Mouse (Mus musculus) kidney, embryonic 15.5 days (tissue): Measurements from ENCODE around the gene Akt1s1. TPM values are rescaled to one million over a fixed set of nuclear protein-coding genes. Genes with fewer than 3 reads are reported as not detected.

Source experiments
- ATAC-seq: fragments of 200-750 bp; cut with Nextera tagmentation; replicated peaks from 2 replicates; pipeline ENCODE4 v1.8.0; 2017; ENCODE audit warnings: moderate TSS enrichment; ENCODE audit not compliant: low FRiP score
- H3K27ac ChIP-seq: fragments of 300-500 bp; sonication (generic); 2 replicates; pipeline ENCODE4 v1.5.1; 2015; ENCODE audit warnings: mild to moderate bottlenecking, inconsistent platforms
- H3K27me3 ChIP-seq: fragments of 300-500 bp; sonication (generic); 2 replicates; pipeline ENCODE4 v1.6.1; 2015; ENCODE audit warnings: inconsistent platforms
- H3K36me3 ChIP-seq: fragments of 300-500 bp; sonication (generic); 2 replicates; pipeline ENCODE4 v1.6.1; 2015; ENCODE audit warnings: inconsistent platforms
- H3K4me1 ChIP-seq: fragments of 300-500 bp; sonication (generic); 2 replicates; pipeline ENCODE4 v1.6.1; 2015; ENCODE audit warnings: inconsistent platforms
- H3K4me2 ChIP-seq: fragments of 300-500 bp; sonication (generic); 2 replicates; pipeline ENCODE4 v1.6.1; 2015; ENCODE audit warnings: moderate library complexity, mild to moderate bottlenecking, inconsistent platforms
- H3K4me3 ChIP-seq: fragments of 300-500 bp; sonication (generic); replicated peaks from 2 replicates; pipeline ENCODE4 v1.5.1; 2015; ENCODE audit warnings: mild to moderate bottlenecking, inconsistent platforms
- H3K9ac ChIP-seq: fragments of 300-500 bp; sonication (generic); 2 replicates; pipeline ENCODE4 v1.6.1; 2015; ENCODE audit warnings: mild to moderate bottlenecking, inconsistent platforms
- H3K9me3 ChIP-seq: fragments of 300-500 bp; sonication (generic); replicated peaks from 2 replicates; pipeline ENCODE4 v1.6.1; 2016; ENCODE audit warnings: inconsistent platforms
- WGBS: fragments of 180-500 bp; shearing (Covaris S2); methylation state at CpG from one replicate; pipeline ENCODE4 v1.1.7; 2015; ENCODE audit warnings: mixed read lengths; 5-methylcytosine and 5-hydroxymethylcytosine counted together
- polyA plus RNA-seq: library from polyadenylated mRNA; unstranded; fragments of >200 nt; fragmentation: Nextera tagmentation; extraction: Ambion mirVana; gene quantifications from 2 replicates; pipeline ENCODE4 v1.2.1, GENCODE M21; 2015

The Akt1s1 gene
- polyA plus RNA-seq, 1 experiment from 2014 or later = 118 TPM

DNA sequence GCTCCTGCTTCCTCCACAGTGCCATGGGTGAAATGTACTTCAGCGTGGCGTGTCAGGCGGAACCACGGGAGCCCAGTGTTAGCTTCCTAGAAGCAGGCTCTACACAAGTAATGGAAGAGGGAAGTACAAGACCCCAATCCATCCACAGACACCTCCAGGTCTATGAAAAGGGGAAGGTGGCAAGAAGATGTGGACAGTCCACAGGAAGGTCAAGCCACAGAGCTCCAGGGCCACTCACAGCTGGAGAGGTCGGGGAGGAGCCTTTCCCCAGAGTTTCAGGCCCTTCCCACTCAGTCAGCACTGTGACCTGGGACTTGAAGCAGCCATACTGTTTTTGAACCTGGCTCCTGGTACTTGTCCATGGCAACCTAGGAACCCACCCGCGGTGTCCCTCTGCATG lies 38.2 kb downstream of the Akt1s1 start:
- WGBS = 80% methylated on average over 7 of the region's 7 CpGs
- Histone ChIP-seq H3K9ac (no peak overlapping the region), H3K27ac (0 out of 2 replicates have a peak overlapping the region, but pooled peaks have one; percentile 9), H3K4me2 (no peak overlapping the region), H3K4me1 (peaks cover 39% of the 10 kb centered on the region), H3K36me3 (peaks cover 81% of the 10 kb centered on the region), H3K4me3 (no peak overlapping the region), H3K9me3 (no peaks in the 10 kb centered on the region), H3K27me3 (no peaks in the 10 kb centered on the region)
- no peak for ATAC-seq

DNA sequence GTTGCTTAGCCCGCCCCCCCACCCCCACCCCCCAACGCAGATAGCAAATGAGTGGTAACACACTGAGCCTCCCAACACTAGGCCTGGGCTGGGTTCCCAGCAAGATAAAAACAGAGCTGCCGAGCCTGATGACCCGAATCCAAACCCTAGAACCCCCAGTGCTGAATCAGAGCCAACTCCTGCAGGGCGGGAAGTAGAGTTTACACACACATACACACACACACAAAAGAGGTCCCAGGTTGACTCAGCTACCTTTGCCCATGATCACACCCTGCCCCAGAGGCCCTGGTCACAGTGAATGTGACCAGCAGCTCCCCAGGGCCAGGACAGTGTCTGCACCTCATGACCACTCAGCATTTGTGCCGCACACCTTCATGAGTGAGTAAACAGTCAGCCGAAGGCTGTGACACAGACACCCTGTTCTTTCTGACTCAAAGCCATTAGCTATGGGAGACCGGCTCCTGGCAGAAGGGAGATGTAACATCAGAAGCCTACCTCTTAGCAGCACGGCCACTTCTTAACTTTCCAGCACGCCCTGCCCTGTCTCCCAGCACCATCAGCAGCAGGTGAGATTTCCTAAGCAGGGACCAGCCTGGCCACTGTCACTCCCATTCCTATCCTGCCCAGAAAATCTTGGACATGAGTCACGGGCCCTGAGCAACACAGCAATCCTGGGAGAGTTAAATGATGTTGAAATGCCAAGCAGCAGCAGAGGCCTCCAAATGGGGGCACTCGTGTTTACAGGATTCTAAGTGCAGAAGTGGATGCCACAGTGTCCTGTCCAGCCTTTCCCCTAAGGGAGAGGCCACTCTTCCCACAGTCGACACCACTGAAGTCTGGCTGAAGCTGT lies 39.7 kb downstream of the Akt1s1 start:
- H3K4me3 ChIP-seq = no peak overlapping the region
- 0 out of 2 replicates have a peak overlapping the region, but pooled peaks have one; percentile 1 for H3K9ac ChIP-seq
- no peak overlapping the region for H3K27ac ChIP-seq
- no peak overlapping the region for H3K4me2 ChIP-seq
- 81% methylated on average over 13 of the region's 13 CpGs for WGBS
- H3K4me1 ChIP-seq = peaks cover 44% of the 10 kb centered on the region
- peaks cover 66% of the 10 kb centered on the region for H3K36me3 ChIP-seq
- no peaks in the 10 kb centered on the region for H3K27me3 ChIP-seq
- no peak for ATAC-seq
- H3K9me3 ChIP-seq = no peaks in the 10 kb centered on the region

- peaks cover 50% of the 10 kb centered on the region for H3K36me3 ChIP-seq
- H3K4me1 ChIP-seq = peaks cover 50% of the 10 kb centered on the region
- H3K4me3 ChIP-seq = 0 out of 2 replicates have a peak overlapping the region, but pooled peaks have one; percentile 87
- no peak for ATAC-seq
- no peaks in the 10 kb centered on the region for H3K27me3 ChIP-seq
- H3K9ac ChIP-seq = peak overlapping the region; percentile 93; the same call in 1 of the 2 replicates
- H3K4me2 ChIP-seq = peak overlapping the region; percentile 86
- 0 out of 2 replicates have a peak overlapping the region, but pooled peaks have one; percentile 9 for H3K27ac ChIP-seq
- no peaks in the 10 kb centered on the region for H3K9me3 ChIP-seq
- 84% methylated on average over 6 of the region's 7 CpGs for WGBS
These were observed 41.4 kb downstream of the Akt1s1 start for GRCm38 (mm10) chr7:44890180-44890579.

DNA sequence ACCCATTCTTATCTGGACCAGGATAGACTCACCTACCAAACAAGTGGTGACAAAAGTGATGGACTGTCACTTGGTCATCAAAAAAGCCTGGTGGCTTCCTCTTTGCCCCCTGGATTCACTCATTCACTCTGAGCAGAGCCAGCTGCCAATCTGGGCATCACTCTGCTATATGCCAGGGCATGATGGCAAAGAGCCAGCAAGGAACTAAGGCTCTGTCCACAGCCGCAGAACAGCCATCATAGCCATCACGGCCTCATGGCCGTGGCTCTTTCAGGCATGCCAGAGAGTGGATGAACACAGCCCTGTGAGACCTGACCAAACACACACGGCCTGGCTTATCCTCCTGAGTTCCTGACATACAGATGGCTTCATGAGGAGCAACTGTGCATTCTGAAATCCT lies 41.9 kb downstream of the Akt1s1 start:
- H3K27ac ChIP-seq = 0 out of 2 replicates have a peak overlapping the region, but pooled peaks have one; percentile 9
- H3K4me3 ChIP-seq = peak overlapping the region; percentile 87
- no peaks in the 10 kb centered on the region for H3K9me3 ChIP-seq
- peaks cover 44% of the 10 kb centered on the region for H3K36me3 ChIP-seq
- peak overlapping the region; percentile 93; the same call in 1 of the 2 replicates for H3K9ac ChIP-seq
- no peak for ATAC-seq
- peaks cover 54% of the 10 kb centered on the region for H3K4me1 ChIP-seq
- H3K27me3 ChIP-seq = no peaks in the 10 kb centered on the region
- WGBS = 88% methylated on average over 4 of the region's 4 CpGs
- H3K4me2 ChIP-seq = peak overlapping the region; percentile 86

DNA sequence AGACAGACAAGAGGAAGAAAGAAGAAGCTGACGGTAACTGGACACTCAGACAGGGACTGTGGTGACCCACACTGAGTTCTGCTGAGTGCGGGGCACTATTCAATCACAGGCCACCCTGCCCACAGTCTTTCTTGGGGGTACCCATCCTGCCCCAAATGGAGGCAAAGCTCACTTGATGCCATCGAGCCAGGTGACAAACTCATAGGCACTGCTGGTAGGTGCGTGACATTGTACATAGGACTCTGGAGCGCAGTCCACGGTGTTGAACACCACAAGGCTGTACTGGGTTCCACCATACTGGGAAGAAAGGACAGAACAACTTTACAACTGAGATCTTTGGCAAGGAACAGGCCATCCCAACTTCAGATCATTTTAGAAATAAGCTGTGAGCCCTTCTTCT lies 42.8 kb downstream of the Akt1s1 start:
- peak overlapping the region; percentile 87 for H3K4me3 ChIP-seq
- H3K9ac ChIP-seq = peak overlapping the region; percentile 93
- H3K36me3 ChIP-seq = peaks cover 35% of the 10 kb centered on the region
- H3K4me1 ChIP-seq = peaks cover 49% of the 10 kb centered on the region
- 15% methylated on average over 6 of the region's 6 CpGs for WGBS
- H3K27ac ChIP-seq = peak overlapping the region; percentile 99
- no peak for ATAC-seq
- peak overlapping the region; percentile 86 for H3K4me2 ChIP-seq
- no peaks in the 10 kb centered on the region for H3K9me3 ChIP-seq
- H3K27me3 ChIP-seq = no peaks in the 10 kb centered on the region

DNA sequence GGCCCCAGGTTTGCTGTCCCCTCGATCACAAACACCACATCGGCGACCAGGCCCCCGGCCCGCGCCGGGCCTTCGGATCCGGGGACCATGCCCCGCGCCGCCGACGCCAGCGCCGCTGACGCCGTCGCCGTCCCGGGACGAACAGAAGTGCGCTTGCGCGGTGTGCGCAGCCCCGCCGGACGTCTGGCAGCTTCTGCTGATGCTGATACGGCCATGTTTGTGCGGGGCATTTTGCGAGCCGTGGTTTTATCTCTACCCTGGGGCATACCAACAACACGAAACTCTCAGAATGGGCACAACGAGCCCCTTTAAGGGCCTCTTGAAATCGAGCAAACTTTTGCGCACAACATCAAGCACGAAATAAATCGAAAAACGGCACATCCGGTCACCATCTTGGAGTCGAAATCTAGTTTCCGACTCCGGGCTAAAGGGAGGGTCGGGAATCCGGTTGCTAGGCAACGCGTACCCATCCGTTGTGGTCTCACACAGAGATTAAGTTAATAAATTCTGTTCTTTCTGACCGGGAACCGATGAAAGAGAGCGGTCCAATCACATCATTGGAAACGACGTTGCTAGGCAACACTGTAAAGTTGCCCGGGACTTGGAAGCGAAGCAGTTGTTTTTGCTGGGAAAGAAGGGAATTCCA lies 43.6 kb downstream of the Akt1s1 start, which contains the start of gene Med25:
Med25 (minus strand) TSS at position 437 of the 646 bp plus-strand sequence.
- no peaks in the 10 kb centered on the region for H3K9me3 ChIP-seq
- peak; percentile 77 for ATAC-seq
- H3K36me3 ChIP-seq = peaks cover 29% of the 10 kb centered on the region
- peak within 1 kb of the TSS; percentile 87 for H3K4me3 ChIP-seq
- under 1% methylated on average over 56 of the region's 56 CpGs for WGBS
- H3K27me3 ChIP-seq = no peaks in the 10 kb centered on the region
- H3K9ac ChIP-seq = peak within 1 kb of the TSS; percentile 93
- peak within 1 kb of the TSS; percentile 99 for H3K27ac ChIP-seq
- peak within 1 kb of the TSS; percentile 86 for H3K4me2 ChIP-seq
- H3K4me1 ChIP-seq = peaks cover 51% of the 10 kb centered on the region

DNA sequence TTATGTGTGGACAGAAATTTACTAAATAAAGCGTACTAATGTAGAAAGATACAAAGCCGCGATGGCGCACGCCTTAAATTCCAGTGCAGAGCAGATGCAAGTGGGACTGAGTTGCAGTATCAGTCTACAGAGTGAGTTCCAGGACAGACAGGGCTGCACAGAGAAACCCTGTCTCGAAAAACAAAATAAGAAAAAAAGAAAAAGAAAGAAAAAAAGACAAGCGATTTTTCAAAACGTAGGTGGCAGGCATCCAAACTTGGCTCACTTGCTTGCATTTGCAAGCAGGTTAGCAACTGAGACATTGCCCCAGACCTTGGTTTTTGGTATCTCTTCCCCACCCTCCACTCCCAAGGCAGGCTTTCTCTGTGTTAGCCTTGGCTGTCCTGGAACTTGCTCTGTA lies 44.4 kb downstream of the Akt1s1 start:
- H3K9me3 ChIP-seq = no peaks in the 10 kb centered on the region
- H3K4me1 ChIP-seq = peaks cover 55% of the 10 kb centered on the region
- no peak for ATAC-seq
- peaks cover 27% of the 10 kb centered on the region for H3K36me3 ChIP-seq
- peak overlapping the region; percentile 87 for H3K4me3 ChIP-seq
- H3K9ac ChIP-seq = no peak overlapping the region
- WGBS = 29% methylated on average over 8 of the region's 8 CpGs
- H3K4me2 ChIP-seq = peak overlapping the region; percentile 86
- peak overlapping the region; percentile 91 for H3K27ac ChIP-seq
- H3K27me3 ChIP-seq = no peaks in the 10 kb centered on the region

DNA sequence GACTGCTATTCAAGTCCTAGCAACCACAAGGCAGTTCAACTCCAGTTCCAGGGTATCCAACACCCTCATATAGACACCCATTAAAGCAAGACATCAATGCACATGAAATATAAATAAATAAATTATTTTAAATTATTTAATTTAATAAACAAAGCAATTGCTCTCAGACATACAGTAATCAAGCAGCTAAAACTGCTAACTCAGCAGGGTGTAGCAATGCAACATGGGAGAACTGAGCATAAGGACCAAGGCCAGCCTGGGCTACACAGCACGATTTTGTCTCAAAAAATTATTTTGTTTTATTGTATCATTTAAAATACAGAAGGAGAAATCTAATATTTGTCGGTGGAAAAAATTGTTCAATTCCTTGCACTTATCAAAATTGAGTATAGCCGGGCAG lies 45.4 kb downstream of the Akt1s1 start:
- Histone ChIP-seq H3K27ac (no peak overlapping the region), H3K4me3 (no peak overlapping the region), H3K4me1 (peaks cover 59% of the 10 kb centered on the region), H3K36me3 (peaks cover 21% of the 10 kb centered on the region), H3K4me2 (no peak overlapping the region), H3K9me3 (no peaks in the 10 kb centered on the region), H3K27me3 (no peaks in the 10 kb centered on the region), H3K9ac (no peak overlapping the region)
- 86% methylated on average over 3 of the region's 3 CpGs for WGBS
- no peak for ATAC-seq

DNA sequence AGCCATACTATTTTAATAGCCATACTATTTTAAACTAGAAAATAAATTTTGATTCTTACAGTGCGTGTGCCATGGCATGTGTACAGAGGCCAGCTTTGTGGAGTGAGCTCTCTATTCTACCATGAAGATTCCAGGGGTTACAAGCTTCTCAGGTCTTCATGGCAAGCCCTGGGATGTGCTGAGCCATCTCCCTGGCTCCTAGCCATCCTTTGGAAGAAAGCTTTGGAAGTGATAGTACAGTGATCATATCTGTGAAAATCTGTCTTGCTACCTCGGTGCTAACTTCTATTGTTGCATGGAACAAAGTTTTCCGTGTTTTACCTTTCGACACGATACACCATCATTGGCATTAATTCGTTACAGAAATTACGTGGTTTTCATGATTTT lies 46.4 kb downstream of the Akt1s1 start:
- 68% methylated on average over 7 of the region's 7 CpGs for WGBS
- ATAC-seq = no peak
- H3K9ac ChIP-seq = no peak overlapping the region

DNA sequence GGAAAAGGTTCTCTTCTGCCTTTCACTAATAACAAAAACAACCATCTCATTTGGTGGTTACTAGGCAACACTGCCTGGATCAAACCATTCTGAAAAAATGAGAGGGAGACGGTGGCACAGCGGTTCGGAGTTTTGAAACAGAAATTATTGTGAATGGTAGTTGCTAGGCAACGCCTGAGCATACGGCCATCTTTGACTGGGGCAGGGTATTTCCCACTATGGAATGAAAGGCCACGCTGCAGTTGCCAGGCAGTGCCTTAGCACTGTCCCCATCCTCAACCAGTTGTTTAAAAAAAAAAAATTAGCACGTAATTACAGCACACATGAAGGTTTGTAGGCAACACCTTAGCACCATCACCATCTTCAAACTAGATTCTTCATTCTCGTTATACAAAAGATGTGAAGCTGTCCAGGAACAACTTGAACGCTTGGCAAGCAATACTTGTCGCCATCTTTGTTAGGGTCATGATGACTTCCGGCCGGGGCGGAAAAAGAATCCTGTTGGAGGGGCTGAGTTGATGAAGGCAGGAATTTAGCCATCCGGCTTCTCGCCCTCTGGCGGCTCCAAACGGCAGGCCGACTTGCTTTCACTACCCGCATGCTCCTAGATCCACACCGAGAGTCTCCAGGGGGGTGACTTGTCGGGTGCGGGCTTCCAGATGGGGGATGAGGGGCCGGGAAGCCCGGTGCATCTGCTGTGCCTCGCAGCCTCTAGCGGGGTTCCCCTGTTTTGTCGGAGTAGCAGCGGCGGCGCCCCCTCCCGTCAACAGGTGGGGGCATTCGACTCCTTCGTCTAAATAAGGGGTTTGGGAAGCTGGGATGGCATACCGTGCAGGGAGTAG lies 47.0 kb downstream of the Akt1s1 start, which contains the start of gene Fuz:
Fuz (plus strand) TSS at position 487 of the 842 bp plus-strand sequence.
- 1% methylated on average over 34 of the region's 34 CpGs for WGBS
- H3K27ac ChIP-seq = peak within 1 kb of the TSS; percentile 92

More for the DNA sequence above, 46.4 kb downstream of the Akt1s1 start:
- peak overlapping the region; percentile 92; the same call in 1 of the 2 replicates for H3K27ac ChIP-seq
- H3K9me3 ChIP-seq = no peaks in the 10 kb centered on the region
- H3K4me1 ChIP-seq = peaks cover 61% of the 10 kb centered on the region
- H3K4me2 ChIP-seq = peak overlapping the region; percentile 77
- H3K4me3 ChIP-seq = peak overlapping the region; percentile 75
- peaks cover 25% of the 10 kb centered on the region for H3K36me3 ChIP-seq
- no peaks in the 10 kb centered on the region for H3K27me3 ChIP-seq

DNA sequence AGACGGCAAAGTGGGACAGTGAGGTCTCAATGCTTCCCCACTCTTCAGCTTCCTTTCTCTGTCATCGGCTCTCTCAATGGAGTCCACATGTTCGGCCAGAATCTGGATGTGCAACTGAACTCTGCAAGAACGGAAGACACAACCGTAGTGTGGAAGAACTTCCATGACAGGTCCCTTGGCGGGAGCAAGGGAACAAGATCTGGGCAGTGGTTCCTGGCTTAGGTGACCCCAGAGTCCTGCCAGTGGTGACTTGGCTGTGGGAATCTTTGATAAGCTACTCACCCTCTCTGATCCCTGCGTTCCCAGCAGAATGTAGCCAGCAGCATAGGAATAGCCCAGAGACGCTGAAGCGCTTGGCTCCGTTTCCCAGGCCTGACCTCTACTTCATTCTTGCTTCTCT lies 47.7 kb downstream of the Akt1s1 start:
- no peaks in the 10 kb centered on the region for H3K9me3 ChIP-seq
- peak overlapping the region; percentile 75 for H3K4me3 ChIP-seq
- WGBS = 23% methylated on average over 10 of the region's 10 CpGs
- no peak for ATAC-seq
- no peaks in the 10 kb centered on the region for H3K27me3 ChIP-seq
- peaks cover 26% of the 10 kb centered on the region for H3K36me3 ChIP-seq
- H3K9ac ChIP-seq = peak overlapping the region; percentile 76
- H3K27ac ChIP-seq = peak overlapping the region; percentile 92
- H3K4me2 ChIP-seq = peak overlapping the region; percentile 77
- peaks cover 61% of the 10 kb centered on the region for H3K4me1 ChIP-seq

More for the DNA sequence above, 47.0 kb downstream of the Akt1s1 start, which contains the start of gene Fuz:
- Histone ChIP-seq H3K4me1 (peaks cover 61% of the 10 kb centered on the region), H3K9me3 (no peaks in the 10 kb centered on the region), H3K9ac (peak within 1 kb of the TSS; percentile 76), H3K27me3 (no peaks in the 10 kb centered on the region), H3K4me3 (peak within 1 kb of the TSS; percentile 75), H3K36me3 (peaks cover 27% of the 10 kb centered on the region), H3K4me2 (peak within 1 kb of the TSS; percentile 77)
- ATAC-seq = peak; percentile 30
